Mouse (Mus musculus) effector memory CD4-positive, alpha-beta T cell, adult 5 months (primary cell): ENCODE data around the gene Xrcc1. TPM values are rescaled to one million over a fixed set of nuclear protein-coding genes. Genes with fewer than 3 reads are reported as not detected.

Source experiments
- polyA plus RNA-seq: library from polyadenylated mRNA; unstranded; fragments of 100-300 nt; shearing (Covaris generic); gene quantifications from one replicate; pipeline ENCODE4 v1.2.1, GENCODE M21; 2017

Gene Xrcc1
- 49.9 TPM for polyA plus RNA-seq

GRCm38 (mm10) chr7:24546068-24546614 lies at the start of gene Xrcc1, which contains the start of gene Pinlyp:
Gene Xrcc1, plus strand, starts transcription at chr7:24546289.
Gene Pinlyp, minus strand, starts transcription at chr7:24546118.

DNA sequence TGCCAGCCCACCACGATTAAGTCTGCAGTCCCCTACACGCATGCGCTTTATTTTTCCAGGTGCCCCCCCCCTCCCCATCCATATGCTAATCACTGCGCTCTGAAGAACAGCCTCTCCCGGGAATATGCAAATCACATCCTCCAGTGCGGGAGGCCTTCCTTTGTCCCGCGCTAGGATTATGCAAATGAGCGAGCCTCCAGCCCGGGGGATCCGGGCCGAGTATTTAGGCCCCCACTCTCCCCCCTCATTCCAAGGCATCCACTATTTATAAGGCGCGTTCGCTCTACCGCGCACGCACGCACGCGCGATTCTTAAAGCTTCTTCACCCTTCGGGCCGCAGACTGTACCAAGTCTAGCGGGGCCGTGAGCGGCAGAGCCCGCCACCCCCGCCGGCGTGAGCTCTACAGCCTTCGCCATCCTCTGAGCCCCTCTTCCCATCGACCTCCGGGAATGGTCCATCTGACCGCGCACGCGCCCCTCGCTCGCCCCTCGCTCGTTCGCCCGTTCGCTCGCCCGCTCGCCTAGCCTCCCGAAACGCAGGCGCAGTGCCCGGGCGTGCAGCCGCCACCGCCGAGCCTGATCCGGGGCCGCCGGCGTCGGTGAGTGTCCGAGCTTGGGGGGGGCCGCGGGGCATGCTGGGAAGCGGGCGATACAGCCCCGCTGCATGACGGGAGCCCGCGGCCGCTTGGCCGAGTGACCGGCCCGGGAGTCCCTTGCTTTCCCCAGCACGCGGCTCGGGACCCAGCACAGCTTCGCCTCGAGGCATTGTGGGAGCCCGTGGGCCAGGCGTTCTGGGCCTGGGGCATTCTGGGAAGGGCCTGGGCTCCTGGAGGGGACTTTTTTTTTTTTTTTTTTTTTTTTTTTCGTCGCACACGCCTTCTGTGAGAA lies 39.0 kb upstream of the Xrcc1 start, which contains the start of gene Zfp428:
Gene Zfp428, plus strand, starts transcription at position 169 of the 888 bp plus-strand sequence.

DNA sequence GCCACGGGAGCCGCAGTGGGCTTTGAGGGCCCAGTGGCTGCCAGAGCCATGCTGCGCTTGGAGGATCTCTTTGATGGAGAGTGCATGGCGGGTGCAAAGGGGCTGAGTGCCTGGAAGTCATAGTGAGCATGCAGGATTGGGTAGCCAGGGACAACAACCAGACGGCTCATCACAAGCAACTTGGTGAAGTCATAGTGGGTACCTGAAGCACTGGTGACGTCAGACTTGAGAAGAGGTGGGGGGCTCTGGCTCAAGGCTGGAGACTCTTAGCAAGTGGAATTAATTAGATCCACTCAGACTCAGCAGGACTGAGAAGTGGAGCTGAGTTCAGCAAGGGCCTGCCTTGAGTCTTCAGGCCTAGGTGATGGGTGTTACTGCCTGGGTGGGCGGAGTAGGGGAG lies 33.7 kb upstream of the Xrcc1 start, which contains the start of gene AC161166.1:
Gene AC161166.1, minus strand, starts transcription at position 101 of the 400 bp plus-strand sequence.

GRCm38 (mm10) chr7:24530062-24530931 lies 15.8 kb upstream of the Xrcc1 start, which contains the start of gene Irgq:
Gene Irgq, plus strand, starts transcription at chr7:24530689.

DNA sequence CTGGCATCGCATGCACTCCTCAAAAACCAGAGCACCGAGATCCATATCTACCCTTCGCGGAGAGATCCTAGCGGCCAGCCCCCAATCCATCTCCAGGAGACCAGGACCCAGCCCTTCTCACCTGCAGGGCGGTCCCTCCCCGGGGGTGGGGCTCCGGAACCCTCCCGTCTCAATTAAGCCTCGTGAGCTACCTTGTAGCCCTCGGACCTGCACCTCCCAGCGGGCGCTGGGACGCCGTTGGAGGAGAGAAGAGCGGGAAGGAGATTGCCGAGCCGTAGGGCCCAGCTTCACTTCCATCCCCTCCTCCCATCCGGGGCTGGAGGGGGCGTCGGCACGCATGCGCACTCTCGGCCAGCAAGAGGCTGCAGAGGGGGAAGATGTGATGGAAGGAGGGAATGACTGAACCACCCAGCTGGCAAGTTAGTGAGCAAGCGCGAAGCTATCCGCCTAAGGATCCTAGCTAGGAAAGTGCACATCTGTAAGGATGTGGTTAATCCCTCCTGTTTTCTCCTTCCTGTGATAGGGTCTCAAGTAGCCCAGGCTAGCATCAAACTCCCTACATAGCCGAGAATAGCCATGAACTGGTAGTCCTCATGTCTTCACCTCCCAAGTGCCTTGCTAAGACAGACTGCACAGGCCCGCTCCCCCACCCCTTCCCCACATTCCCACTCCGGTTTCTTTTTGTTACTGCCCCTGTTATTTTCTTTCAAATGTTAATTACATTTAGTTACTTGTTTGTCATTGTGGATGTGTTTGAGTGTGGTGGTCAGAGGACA lies 41.4 kb downstream of the Xrcc1 start, which contains the start of the genes Ethe1 and Zfp575:
Gene Ethe1, plus strand, starts transcription at position 214 of the 776 bp plus-strand sequence.
Gene Zfp575, minus strand, starts transcription at position 312 of the 776 bp plus-strand sequence.

GRCm38 (mm10) chr7:24610144-24610878 lies 64.2 kb downstream of the Xrcc1 start, which contains the start of gene Phldb3:
Gene Phldb3, plus strand, starts transcription at chr7:24610763.

Other genes starting within 250 kb of the Xrcc1 start
- gene Zfp61, start 245.1 kb upstream of the Xrcc1 start, polyA plus RNA-seq = 12.8 TPM
- gene Zfp94, start 229.6 kb upstream of the Xrcc1 start, polyA plus RNA-seq = 1.7 TPM
- gene Tescl, start 212.4 kb upstream of the Xrcc1 start, polyA plus RNA-seq = not detected
- not detected for gene Lypd5, start 197.1 kb upstream of the Xrcc1 start, polyA plus RNA-seq
- 179 TPM for gene Kcnn4, start 176.0 kb upstream of the Xrcc1 start, polyA plus RNA-seq
- 54.1 TPM for gene Smg9, start 146.7 kb upstream of the Xrcc1 start, polyA plus RNA-seq
- 0.70 TPM for gene Irgc1, start 94.0 kb upstream of the Xrcc1 start, polyA plus RNA-seq
- gene Plaur, start 83.8 kb upstream of the Xrcc1 start, polyA plus RNA-seq = 14.3 TPM
- 0.40 TPM for gene Cadm4, start 64.3 kb upstream of the Xrcc1 start, polyA plus RNA-seq
- 1.0 TPM for gene Zfp428, start 39.3 kb upstream of the Xrcc1 start, polyA plus RNA-seq
- not detected for gene AC161166.1, start 33.8 kb upstream of the Xrcc1 start, polyA plus RNA-seq
- gene Irgq, start 15.6 kb upstream of the Xrcc1 start, polyA plus RNA-seq = 3.6 TPM
- not detected for gene Pinlyp, start 171 bp upstream of the Xrcc1 start, polyA plus RNA-seq
- 12.2 TPM for gene Ethe1, start 41.3 kb downstream of the Xrcc1 start, polyA plus RNA-seq
- 0.22 TPM for gene Zfp575, start 41.4 kb downstream of the Xrcc1 start, polyA plus RNA-seq
- 0.76 TPM for gene Phldb3, start 64.5 kb downstream of the Xrcc1 start, polyA plus RNA-seq
- gene Lypd3, start 90.3 kb downstream of the Xrcc1 start, polyA plus RNA-seq = not detected
- not detected for gene Tex101, start 130.4 kb downstream of the Xrcc1 start, polyA plus RNA-seq
- gene BC049730, start 163.0 kb downstream of the Xrcc1 start, polyA plus RNA-seq = not detected
- gene Gm4763, start 180.6 kb downstream of the Xrcc1 start, polyA plus RNA-seq = not detected
- gene Cd177, start 214.0 kb downstream of the Xrcc1 start, polyA plus RNA-seq = not detected
- not detected for gene Ceacam10, start 230.9 kb downstream of the Xrcc1 start, polyA plus RNA-seq